Mouse (Mus musculus): ENCODE results near the gene Tmem126b.

The Tmem126b gene

GRCm38 (mm10) chr7:90426020-90427001, 49.5 kb downstream of the Tmem126b start, which contains the start of gene Ccdc89:
Ccdc89 (plus strand) TSS chr7:90426577.
- in situ Hi-C loops (cut with MboI, MseI): no loop called here

Data from T-helper 2 cell (primary cell).